Mouse (Mus musculus): Measurements from ENCODE around the gene Gm17545.

Gm17545 gene

DNA sequence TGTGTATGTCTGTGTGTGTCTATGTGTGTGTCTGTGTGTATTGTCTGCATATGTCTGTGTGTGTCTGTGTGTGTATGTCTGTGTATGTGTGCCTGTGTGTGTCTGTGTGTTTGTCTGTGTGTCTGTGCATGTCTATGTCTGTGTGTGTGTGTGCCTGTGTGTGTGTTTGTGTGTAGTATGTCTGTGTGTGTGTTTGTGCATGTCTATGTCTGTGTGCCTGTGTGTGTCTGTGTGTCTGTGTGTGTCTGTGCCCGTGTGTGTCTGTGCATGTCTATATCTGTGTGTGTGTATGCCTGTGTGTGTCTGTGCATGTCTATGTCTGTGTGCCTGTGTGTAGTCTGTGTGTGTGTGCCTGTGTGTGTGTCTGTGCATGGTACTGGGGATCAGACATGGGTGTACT is 9.0 kb upstream of the Gm17545 start:
- no peak for DNase-seq (ENCODE audit: low spot score)

DNA sequence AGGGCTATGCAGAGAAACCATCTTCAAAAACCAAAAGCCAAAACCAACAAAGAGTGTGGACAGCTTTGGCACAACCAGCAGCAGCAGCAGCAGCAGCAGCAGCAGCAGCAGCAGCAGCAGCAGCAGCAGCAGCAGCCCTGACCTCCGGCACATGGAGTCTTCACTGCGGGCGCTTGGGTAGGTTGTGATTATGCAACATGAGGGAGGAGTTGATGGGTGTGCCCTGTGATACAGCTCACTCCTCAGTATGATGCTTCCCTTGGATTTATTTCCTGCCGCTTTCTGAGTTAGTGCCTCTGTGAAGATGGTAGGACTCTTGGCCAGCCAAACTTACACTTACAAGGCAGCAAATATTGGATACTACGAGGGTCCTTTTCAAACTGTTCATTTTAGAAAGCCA is 6.9 kb upstream of the Gm17545 start:
- DNase-seq (ENCODE audit: low spot score), result no peak

DNA sequence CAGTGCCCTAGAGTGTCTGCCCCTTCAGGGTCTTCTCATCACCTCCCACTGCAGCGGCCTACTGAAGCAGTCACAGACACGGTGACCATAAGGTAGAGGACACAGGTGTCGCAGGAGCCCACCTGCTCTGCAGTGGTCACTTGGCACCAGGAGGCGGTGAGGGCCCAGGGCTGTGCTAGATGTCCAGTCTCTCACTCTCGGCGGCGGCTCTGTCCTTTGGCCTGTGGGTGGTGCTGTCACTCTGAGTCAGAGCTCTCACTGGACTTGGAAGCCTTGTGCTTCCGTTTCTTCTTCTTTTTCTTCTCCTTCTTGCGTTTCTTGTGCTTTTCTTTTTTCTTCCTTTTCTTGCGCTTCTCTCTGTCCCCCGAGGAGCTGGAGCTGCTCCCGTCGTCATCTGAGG is 5.7 kb upstream of the Gm17545 start:
- no peak for DNase-seq (ENCODE audit: low spot score)

DNA sequence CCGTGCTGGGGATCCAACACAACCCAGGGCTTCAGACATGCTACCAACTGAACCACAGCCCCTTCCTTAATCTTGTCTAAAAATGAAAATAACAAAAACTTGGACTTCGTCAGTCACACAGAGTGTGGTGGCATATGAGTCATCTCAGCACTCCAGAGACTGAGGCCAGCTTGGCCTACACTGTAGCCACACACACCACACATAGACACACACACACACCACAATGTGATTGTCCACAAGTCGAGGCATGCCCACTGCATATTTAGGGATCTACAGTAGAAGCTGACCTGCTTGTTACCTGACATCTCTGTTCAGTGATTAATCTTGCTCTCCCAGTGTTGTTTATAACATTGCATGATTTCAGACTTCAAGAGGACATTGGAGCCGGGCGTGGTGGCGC is 4.9 kb upstream of the Gm17545 start:
- DNase-seq (ENCODE audit: low spot score), result no peak

DNA sequence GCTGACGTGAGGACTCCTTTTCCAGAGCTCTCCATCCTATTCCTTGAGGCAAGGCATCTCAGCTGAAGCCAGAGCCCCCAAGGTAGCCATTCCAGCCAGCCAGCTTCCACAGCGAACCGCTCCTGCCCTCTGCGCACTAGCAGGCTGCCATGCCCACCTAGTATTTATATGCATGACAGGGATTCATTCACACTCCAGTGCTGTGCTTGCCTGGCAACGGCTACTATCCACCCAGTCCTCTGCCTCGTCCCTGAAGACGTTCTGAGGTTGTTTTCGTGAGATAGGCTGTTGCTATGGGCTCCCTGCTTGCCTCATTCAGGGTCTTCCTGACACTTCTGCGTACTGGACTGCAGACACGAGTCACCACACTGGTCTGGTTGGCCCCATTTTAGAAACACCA is 1.4 kb upstream of the Gm17545 start:
- DNase-seq (ENCODE audit: low spot score), result no peak

GRCm38 (mm10) chr9:22453501-22453924 is 577 bp upstream of the Gm17545 start:
- no peak for DNase-seq (ENCODE audit: low spot score)

GRCm38 (mm10) chr9:22455041-22455440 is 951 bp downstream of the Gm17545 start:
- DNase-seq (ENCODE audit: low spot score), result no peak

DNA sequence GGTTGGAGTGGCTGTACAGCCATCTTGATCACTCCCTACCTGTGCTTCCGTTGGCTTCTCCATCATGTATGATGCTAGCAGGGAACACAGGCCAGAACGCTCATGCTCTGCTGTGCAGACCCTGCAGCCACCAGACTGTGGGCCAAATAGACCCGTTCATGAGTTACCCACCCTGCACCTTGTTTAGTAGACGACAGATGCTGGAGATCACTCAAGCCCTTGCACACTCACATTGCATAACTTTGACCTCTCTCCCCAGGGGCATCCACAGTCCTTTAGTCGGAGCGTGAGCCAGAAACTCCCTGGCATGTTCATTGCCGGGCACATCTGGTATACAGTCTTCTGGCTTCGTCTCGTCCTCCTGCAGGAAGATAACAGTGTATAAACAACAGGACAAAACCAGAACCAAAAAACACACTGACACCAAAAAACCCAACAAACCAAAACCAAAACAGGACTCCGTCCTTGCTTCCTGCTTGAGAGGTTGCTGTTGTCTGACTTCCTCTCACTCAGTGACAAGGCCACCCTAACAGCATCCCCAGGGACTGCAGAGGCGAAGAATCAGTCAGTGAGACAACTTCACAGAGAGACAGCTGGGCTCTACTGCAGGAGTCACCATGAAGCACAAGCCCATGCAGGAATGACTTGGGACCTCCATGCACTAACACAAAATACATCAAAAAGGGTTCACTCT is 3.2 kb downstream of the Gm17545 start:
- DNase-seq (ENCODE audit: low spot score), result no peak

DNA sequence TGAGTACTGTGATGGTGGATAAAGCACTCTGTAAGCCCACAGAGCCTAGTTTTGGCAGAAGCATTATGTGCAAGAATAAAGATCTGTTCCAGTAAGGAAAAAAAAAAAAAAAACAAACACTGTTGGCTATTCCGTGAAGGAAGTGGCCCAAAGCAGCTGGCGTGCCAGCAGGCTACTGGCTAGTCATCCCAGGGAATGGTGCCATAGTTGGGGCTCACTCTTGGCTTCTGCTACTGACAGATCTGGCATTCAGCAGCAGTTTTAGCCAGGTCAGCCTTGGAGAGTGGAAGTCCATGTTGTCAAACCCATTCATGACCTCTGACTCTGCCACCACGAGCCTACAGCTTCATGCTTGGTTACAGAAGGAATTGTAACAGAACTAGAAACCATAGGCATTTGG is 7.9 kb downstream of the Gm17545 start:
- no peak for DNase-seq (ENCODE audit: low spot score)

- no peak for DNase-seq (ENCODE audit: low spot score)
These were observed 12.1 kb downstream of the Gm17545 start for GRCm38 (mm10) chr9:22466212-22466611.

DNA sequence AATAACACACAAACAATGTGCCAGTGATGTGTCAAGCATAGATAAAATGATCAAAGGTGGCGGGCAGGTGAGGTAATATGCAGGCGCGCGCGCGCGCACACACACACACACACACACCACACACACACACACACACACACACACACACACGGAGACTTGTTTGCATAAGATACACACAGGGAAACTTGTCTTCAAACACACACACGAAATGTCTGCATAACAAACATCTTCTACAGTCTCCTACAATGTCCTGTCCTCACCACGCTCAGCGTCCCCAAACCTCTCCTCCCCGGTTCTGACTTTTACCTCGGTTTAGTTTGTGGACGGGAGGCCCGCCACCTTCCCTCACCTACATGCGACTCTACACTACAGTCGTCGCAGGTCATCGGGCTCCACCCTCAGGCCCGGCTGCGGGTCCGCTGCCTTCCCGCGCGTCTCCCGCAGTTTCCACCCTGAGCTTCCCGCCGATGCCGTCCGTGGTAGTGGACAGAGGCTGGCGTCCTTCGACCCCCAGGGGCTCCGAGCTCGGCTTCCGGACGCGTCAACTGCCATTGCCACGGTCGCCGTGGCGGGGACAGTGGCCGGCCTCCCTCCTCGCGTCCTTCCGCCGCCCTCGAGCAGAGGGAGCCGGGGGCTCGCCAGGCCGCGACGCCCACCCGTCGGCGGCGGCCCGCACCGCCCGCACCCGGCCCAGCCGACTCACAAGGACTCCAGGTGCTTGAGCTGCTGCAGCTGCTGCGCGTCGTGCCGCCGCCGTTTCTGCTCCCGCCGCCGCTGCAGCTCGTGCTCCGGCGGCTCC is 13.5 kb downstream of the Gm17545 start:
- peak; percentile 25 for DNase-seq (ENCODE audit: low spot score)

DNA sequence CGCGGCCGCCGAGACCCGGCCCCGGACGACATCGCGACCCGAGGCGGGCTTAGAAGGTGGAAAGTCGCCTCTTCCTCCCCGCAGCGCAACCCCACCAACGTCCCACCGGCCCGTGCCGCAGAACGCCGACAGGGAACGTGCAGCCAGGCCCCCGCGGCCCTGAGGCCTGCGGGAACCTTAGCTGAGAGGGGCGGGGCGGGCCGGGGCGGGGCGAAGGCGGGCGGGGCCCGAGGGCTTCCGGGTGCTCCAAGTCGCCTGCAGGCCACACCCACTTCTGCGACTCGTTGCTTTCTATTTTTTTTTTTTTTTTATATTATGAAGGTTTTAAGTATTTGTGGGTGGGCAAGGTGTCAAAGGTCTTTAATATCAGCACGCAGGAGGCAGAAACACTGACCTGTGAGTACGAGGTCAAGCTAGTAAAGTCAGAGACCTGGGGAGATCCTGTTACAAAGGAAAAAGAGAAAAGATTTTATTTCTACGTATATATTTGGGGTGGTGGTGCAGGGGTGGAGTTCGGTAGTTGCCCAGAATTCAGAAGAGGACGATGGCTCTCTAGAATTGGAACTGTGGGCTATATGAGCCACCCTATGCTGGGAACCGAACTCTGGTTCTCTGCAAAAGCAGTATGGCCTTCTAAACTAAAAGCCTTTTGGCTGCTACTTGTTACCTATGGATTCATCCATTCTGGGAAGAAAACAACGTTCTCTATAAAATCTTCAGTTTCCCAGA is 14.2 kb downstream of the Gm17545 start:
- peak; percentile 72 for DNase-seq (ENCODE audit: low spot score)

DNA sequence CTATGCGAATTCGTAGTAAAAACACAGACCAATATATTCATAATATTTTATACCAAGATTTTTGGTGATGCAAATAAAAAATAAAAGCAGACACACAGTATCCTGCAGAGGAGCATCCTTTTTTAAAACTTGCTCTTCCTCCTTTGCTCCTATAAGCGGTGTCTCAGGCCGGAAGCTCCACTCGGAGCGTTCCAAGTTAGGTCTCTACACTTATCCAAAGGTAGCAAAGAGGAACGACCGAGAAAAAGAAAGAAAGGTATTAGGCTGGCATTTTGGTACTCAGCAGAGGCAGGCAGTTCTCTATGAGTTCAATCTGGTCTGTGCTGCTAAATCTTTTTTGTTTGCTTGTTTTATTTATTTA is 14.8 kb downstream of the Gm17545 start:
- DNase-seq (ENCODE audit: low spot score), result no peak

DNA sequence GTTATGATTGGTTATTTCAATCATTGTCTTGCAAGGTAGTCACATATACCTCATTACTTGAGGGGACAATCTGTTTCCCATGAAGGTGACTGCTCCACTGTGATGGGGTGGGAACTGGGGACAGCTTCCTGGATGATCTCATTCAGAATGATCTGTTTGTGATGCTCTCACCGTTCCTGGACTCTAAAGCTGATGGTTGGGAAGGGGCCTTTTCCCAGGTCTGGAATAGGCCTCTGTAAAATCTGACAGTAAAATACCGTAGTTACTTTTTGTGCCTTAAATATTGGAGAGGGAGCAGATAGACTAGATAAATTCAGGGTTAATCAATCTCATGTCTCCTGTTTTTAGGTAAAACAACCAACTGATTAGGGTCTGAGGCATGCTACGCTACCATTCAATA is 15.6 kb downstream of the Gm17545 start, which contains the start of gene Rp9:
Gene Rp9, minus strand, starts transcription at position 101 of the 400 bp plus-strand sequence.
- no peak for DNase-seq (ENCODE audit: low spot score)

DNA sequence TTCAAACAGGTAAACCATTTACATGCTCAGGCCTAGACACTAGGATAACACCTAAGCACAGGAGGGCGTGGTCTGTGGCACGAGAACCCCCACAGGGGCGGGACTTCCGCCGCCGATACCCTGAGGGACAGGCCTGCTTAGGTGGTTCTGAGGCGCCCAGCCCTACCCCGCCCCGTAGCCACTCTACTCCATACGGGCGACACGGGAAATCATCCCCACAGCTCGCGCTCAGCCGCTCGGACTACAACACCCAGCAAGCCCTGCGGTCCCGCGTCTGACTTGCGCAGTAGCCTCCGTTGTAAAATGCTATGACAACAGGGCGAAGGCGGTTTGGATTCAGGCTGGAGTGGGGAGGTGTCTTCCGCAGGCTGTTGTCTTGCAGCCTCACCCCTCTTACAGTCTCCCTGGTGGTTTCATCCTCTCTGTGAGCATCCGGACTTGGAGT is 21.4 kb downstream of the Gm17545 start, which contains the start of gene Bbs9:
Gene Bbs9, plus strand, starts transcription at position 292 of the 445 bp plus-strand sequence.
- DNase-seq (ENCODE audit: low spot score), result peak; percentile 90

GRCm38 (mm10) chr9:22476265-22476664 is 22.2 kb downstream of the Gm17545 start:
- DNase-seq (ENCODE audit: low spot score), result peak; percentile 22

- no peak for DNase-seq (ENCODE audit: low spot score)
These were observed 24.9 kb downstream of the Gm17545 start for GRCm38 (mm10) chr9:22478946-22479345.

- DNase-seq (ENCODE audit: low spot score), result no peak
These were observed 29.9 kb downstream of the Gm17545 start for GRCm38 (mm10) chr9:22483866-22484561.

- DNase-seq (ENCODE audit: low spot score), result no peak
These were observed 30.6 kb downstream of the Gm17545 start for GRCm38 (mm10) chr9:22484562-22485308.

- no peak for DNase-seq (ENCODE audit: low spot score)
These were observed 32.1 kb downstream of the Gm17545 start for GRCm38 (mm10) chr9:22486211-22486610.

GRCm38 (mm10) chr9:22488963-22489362 is 34.9 kb downstream of the Gm17545 start:
- DNase-seq (ENCODE audit: low spot score), result no peak

Data from MN1 (cell line).